Mouse (Mus musculus): ENCODE measurements around the gene Cdh7. TPM values are rescaled to one million over a fixed set of nuclear protein-coding genes. Genes with fewer than 3 reads are reported as not detected.

The Cdh7 gene
- total and polyA plus RNA-seq, 2 experiments from 2014 or later = not detected

DNA sequence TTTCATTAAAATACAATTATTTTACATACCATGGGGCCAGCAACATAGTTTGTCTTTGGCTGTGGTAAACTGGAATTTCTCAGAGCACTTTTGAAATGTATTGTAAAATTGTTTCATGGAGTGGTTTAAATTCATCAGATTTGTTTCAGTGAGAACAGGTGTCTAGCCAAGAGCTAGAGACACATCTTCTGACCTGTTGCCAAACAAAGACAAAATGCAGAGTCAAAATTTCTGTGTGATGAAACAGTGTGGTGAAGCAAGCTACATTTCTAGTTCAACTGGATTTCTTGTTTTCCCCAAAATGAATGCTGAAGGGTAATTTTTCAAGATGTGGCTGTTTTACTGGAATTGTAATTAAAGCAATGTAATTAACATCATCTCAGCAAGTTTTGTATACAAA, 22.2 kb downstream of the Cdh7 start:
- ATAC-seq (ENCODE audit: insufficient read depth, low read depth) = no peak
- no peak overlapping the region for H3K9ac ChIP-seq (replicated peaks; ENCODE audit: low read depth, low read length)
- no peaks in the 10 kb centered on the region for H3K27me3 ChIP-seq (ENCODE audit: control insufficient read depth, insufficient read depth, low read length)
- H3K9me3 ChIP-seq (replicated peaks; ENCODE audit: control insufficient read depth, low read length) = no peaks in the 10 kb centered on the region
- DNase-seq (ENCODE audit: low spot score) = no peak
- no peak overlapping the region for H3K27ac ChIP-seq (ENCODE audit: low read depth)
- H3K36me3 ChIP-seq (replicated peaks; ENCODE audit: control insufficient read depth, insufficient read depth, low read length) = no peaks in the 10 kb centered on the region
- H3K4me2 ChIP-seq (ENCODE audit: low read depth, low read length) = no peak overlapping the region
- TF ChIP-seq EP300 (IDR thresholded peaks at IDR 0.05; ENCODE audit: low read depth) (no peak), CTCF (IDR thresholded peaks at IDR 0.05; ENCODE audit: low read depth) (no peak)
- no peak overlapping the region for H3K4me3 ChIP-seq (ENCODE audit: low read depth, low read length)
- no peaks in the 10 kb centered on the region for H3K4me1 ChIP-seq (ENCODE audit: control insufficient read depth, insufficient read depth)

DNA sequence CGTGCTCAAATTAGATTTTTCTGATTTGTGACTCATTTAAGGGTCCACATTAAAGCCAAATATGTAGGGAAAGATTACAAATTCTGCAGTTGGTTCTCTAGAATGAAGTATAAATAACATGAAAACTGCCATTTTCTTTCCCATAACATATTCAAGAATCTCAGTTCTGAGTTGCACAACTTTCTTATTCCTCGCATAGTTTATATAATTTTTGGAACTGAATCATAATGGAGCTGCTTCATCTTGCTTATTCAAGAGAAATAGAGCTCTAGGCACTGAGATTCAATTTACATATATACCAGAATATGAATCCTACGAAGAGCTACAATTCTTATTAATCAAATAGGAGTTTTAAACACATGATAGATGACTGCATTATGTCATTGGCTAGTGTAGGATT, 22.8 kb downstream of the Cdh7 start:
- no peak overlapping the region for H3K4me2 ChIP-seq (ENCODE audit: low read depth, low read length)
- TF ChIP-seq EP300 (IDR thresholded peaks at IDR 0.05; ENCODE audit: low read depth) (no peak), CTCF (IDR thresholded peaks at IDR 0.05; ENCODE audit: low read depth) (no peak)
- H3K4me3 ChIP-seq (ENCODE audit: low read depth, low read length) = no peak overlapping the region
- no peak overlapping the region for H3K9ac ChIP-seq (replicated peaks; ENCODE audit: low read depth, low read length)
- no peak for DNase-seq (ENCODE audit: low spot score)
- 64% methylated on average over 3 of the region's 3 CpGs for WGBS
- no peaks in the 10 kb centered on the region for H3K4me1 ChIP-seq (ENCODE audit: control insufficient read depth, insufficient read depth)
- H3K27ac ChIP-seq (ENCODE audit: low read depth) = no peak overlapping the region
- ATAC-seq (ENCODE audit: insufficient read depth, low read depth) = no peak
- H3K27me3 ChIP-seq (ENCODE audit: control insufficient read depth, insufficient read depth, low read length) = no peaks in the 10 kb centered on the region
- no peaks in the 10 kb centered on the region for H3K36me3 ChIP-seq (replicated peaks; ENCODE audit: control insufficient read depth, insufficient read depth, low read length)
- H3K9me3 ChIP-seq (replicated peaks; ENCODE audit: control insufficient read depth, low read length) = no peaks in the 10 kb centered on the region

DNA sequence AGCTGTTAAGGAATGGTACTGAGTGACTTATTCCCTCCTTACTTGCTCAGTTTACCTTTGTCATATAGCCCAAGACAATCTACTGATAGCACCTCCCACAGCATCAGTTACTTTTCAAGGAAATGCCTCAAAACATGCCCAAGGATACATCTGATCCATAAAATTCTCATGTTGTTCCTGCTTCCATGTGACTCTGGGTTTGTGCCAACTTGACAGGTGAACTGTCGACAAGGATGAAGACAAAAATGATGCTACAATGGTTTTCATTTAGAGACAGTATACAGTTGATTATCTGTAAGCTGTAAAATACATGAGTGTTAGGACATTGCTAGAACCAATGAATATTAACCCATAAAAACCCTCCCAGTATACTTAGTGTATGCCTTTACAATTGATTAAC, 29.9 kb downstream of the Cdh7 start:
- TF ChIP-seq CTCF (IDR thresholded peaks at IDR 0.05; ENCODE audit: low read depth) = no peak
- no peak for TF ChIP-seq EP300 (IDR thresholded peaks at IDR 0.05; ENCODE audit: low read depth)
- Histone ChIP-seq H3K27ac (ENCODE audit: low read depth) (no peak overlapping the region), H3K4me1 (ENCODE audit: control insufficient read depth, insufficient read depth) (no peaks in the 10 kb centered on the region), H3K9me3 (replicated peaks; ENCODE audit: control insufficient read depth, low read length) (0 out of 2 replicates have a peak, but pooled peaks cover 3% of the 10 kb centered on the region), H3K9ac (replicated peaks; ENCODE audit: low read depth, low read length) (no peak overlapping the region), H3K36me3 (replicated peaks; ENCODE audit: control insufficient read depth, insufficient read depth, low read length) (no peaks in the 10 kb centered on the region), H3K4me3 (ENCODE audit: low read depth, low read length) (no peak overlapping the region), H3K4me2 (ENCODE audit: low read depth, low read length) (no peak overlapping the region), H3K27me3 (ENCODE audit: control insufficient read depth, insufficient read depth, low read length) (no peaks in the 10 kb centered on the region)
- WGBS = 67% methylated on average over 1 of the region's 1 CpGs
- ATAC-seq (ENCODE audit: insufficient read depth, low read depth) (no peak), DNase-seq (ENCODE audit: low spot score) (no peak)

DNA sequence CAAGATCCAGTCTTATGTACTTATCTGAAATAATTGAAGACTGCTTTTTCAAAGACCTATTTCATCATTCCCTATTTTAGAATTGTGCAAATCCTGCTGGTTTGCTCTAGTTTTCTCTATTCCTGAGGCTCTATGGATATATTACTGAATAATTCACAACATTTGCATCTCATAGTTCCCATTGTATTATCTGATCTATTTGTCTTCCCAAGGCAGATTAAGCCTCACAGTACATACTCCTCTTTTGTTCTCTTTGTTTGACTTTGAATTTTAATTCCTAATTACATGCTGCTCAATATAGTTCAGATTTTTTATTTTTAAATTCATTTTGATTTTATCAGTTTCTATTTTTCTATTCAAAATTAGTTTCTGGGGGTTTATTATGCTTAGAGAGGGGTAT, 74.1 kb downstream of the Cdh7 start:
- H3K9ac ChIP-seq (replicated peaks; ENCODE audit: low read depth, low read length) = no peak overlapping the region
- no peaks in the 10 kb centered on the region for H3K36me3 ChIP-seq (replicated peaks; ENCODE audit: control insufficient read depth, insufficient read depth, low read length)
- H3K4me2 ChIP-seq (ENCODE audit: low read depth, low read length) = no peak overlapping the region
- H3K4me1 ChIP-seq (ENCODE audit: control insufficient read depth, insufficient read depth) = no peaks in the 10 kb centered on the region
- no peak for TF ChIP-seq EP300 (IDR thresholded peaks at IDR 0.05; ENCODE audit: low read depth)
- no peak for TF ChIP-seq CTCF (IDR thresholded peaks at IDR 0.05; ENCODE audit: low read depth)
- H3K27me3 ChIP-seq (ENCODE audit: control insufficient read depth, insufficient read depth, low read length) = no peaks in the 10 kb centered on the region
- H3K27ac ChIP-seq (ENCODE audit: low read depth) = no peak overlapping the region
- H3K9me3 ChIP-seq (replicated peaks; ENCODE audit: control insufficient read depth, low read length) = no peaks in the 10 kb centered on the region
- no peak overlapping the region for H3K4me3 ChIP-seq (ENCODE audit: low read depth, low read length)
- DNase-seq (ENCODE audit: low spot score) (no peak), ATAC-seq (ENCODE audit: insufficient read depth, low read depth) (no peak)

DNA sequence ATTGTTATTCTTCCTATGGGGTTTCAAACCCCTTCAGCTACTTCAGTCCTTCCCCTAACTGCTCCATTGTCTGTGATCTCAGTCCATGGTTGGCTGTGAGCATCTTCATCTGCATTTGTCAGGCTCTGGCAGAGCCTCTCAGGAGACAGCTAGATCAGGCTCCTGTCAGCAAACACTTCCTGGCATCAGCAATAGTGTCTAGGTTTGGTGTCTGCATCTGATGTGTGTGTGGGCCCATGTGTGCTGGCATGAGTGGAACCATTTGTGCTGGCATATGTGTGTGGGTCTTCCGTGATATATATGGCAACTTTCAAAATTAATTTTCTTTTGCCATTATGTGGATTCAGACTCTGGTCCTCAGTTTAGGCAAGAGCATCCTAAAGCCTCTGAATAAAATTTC, 85.2 kb downstream of the Cdh7 start:
- H3K36me3 ChIP-seq (replicated peaks; ENCODE audit: control insufficient read depth, insufficient read depth, low read length) = no peaks in the 10 kb centered on the region
- H3K4me1 ChIP-seq (ENCODE audit: control insufficient read depth, insufficient read depth) = no peaks in the 10 kb centered on the region
- H3K27ac ChIP-seq (ENCODE audit: low read depth) = no peak overlapping the region
- no peaks in the 10 kb centered on the region for H3K27me3 ChIP-seq (ENCODE audit: control insufficient read depth, insufficient read depth, low read length)
- no peak overlapping the region for H3K4me2 ChIP-seq (ENCODE audit: low read depth, low read length)
- DNase-seq (ENCODE audit: low spot score) (no peak), ATAC-seq (ENCODE audit: insufficient read depth, low read depth) (no peak)
- no peak overlapping the region for H3K9ac ChIP-seq (replicated peaks; ENCODE audit: low read depth, low read length)
- H3K4me3 ChIP-seq (ENCODE audit: low read depth, low read length) = no peak overlapping the region
- TF ChIP-seq EP300 (IDR thresholded peaks at IDR 0.05; ENCODE audit: low read depth) (no peak), CTCF (IDR thresholded peaks at IDR 0.05; ENCODE audit: low read depth) (no peak)
- WGBS = 81% methylated on average over 1 of the region's 1 CpGs
- H3K9me3 ChIP-seq (replicated peaks; ENCODE audit: control insufficient read depth, low read length) = no peaks in the 10 kb centered on the region

DNA sequence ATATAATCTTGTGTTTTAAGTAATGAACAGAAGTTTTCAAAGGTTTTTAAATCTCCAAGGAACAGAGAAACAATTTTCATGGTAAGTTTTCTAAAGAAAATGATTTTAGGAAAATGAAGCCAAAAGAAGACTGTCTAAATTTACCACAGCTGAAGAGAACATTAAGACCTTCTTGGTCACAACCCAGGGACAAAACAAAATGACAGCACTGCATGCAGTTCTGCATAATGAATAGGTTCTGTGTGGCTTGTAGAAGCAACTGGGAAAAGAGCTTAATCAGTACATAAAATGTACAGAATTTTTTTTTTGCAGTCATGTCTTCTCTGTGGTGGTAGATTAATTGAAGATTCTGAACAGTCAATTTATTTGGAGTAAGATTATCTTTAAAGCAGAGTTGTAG, 96.2 kb downstream of the Cdh7 start:
- H3K36me3 ChIP-seq (replicated peaks; ENCODE audit: control insufficient read depth, insufficient read depth, low read length) = no peaks in the 10 kb centered on the region
- H3K4me1 ChIP-seq (ENCODE audit: control insufficient read depth, insufficient read depth) = no peaks in the 10 kb centered on the region
- no peaks in the 10 kb centered on the region for H3K9me3 ChIP-seq (replicated peaks; ENCODE audit: control insufficient read depth, low read length)
- H3K27me3 ChIP-seq (ENCODE audit: control insufficient read depth, insufficient read depth, low read length) = no peaks in the 10 kb centered on the region
- TF ChIP-seq EP300 (IDR thresholded peaks at IDR 0.05; ENCODE audit: low read depth) (no peak), CTCF (IDR thresholded peaks at IDR 0.05; ENCODE audit: low read depth) (no peak)
- no peak overlapping the region for H3K9ac ChIP-seq (replicated peaks; ENCODE audit: low read depth, low read length)
- ATAC-seq (ENCODE audit: insufficient read depth, low read depth) = no peak
- no peak overlapping the region for H3K4me2 ChIP-seq (ENCODE audit: low read depth, low read length)
- no peak for DNase-seq (ENCODE audit: low spot score)
- no peak overlapping the region for H3K27ac ChIP-seq (ENCODE audit: low read depth)
- no peak overlapping the region for H3K4me3 ChIP-seq (ENCODE audit: low read depth, low read length)
